Mouse (Mus musculus) thymus, adult 2 months (tissue): Measurements from ENCODE around the gene Nfil3.

Experiments
- CTCF ChIP-seq: fragments of 200-500 bp; IDR thresholded peaks from 2 replicates; pipeline ENCODE4 v1.5.1; 2012; ENCODE audit warnings: mild to moderate bottlenecking, control low read depth, low read length, moderate library complexity, borderline replicate concordance; ENCODE audit not compliant: control insufficient read depth, poor library complexity, insufficient read depth; ENCODE audit errors: extremely low read depth
- POLR2A ChIP-seq: fragments of 200-500 bp; IDR thresholded peaks from 2 replicates; pipeline ENCODE4 v1.6.1; 2012; ENCODE audit warnings: mild to moderate bottlenecking, low read length, control low read depth, moderate library complexity; ENCODE audit not compliant: control insufficient read depth, poor library complexity, insufficient read depth; ENCODE audit errors: extremely low read depth

- TF ChIP-seq POLR2A (no peak), CTCF (no peak)
These were observed 18.0 kb downstream of the Nfil3 start for GRCm38 (mm10) chr13:52962922-52963321.
